Mouse (Mus musculus) adrenal gland, adult 2 months (tissue): Measurements from ENCODE around the gene Manea. TPM values are rescaled to one million over a fixed set of nuclear protein-coding genes. Genes with fewer than 3 reads are reported as not detected.
A peak's percentile ranks its signal among the peaks of the same experiment; 100 is the strongest.
"Not testable (repeated sequence)": the region's sequence is repeated elsewhere in the genome, so short reads cannot be mapped to it uniquely, and the experiment has no call there.

Experiments used
- DNase-seq: peaks from one replicate; pipeline ENCODE4 v3.0.0; 2021
- long read RNA-seq: library from polyadenylated mRNA; stranded (forward); transcript quantifications from one replicate; pipeline ENCODE4 v2.0.0, GENCODE M21; 2021
- polyA plus RNA-seq: library from polyadenylated mRNA; depleted of rRNA; stranded (reverse); fragments of >200 nt; gene quantifications from 2 replicates; pipeline ENCODE4 v1.2.3, GENCODE M21; 2012; rRNA removed
- total RNA-seq, 2 experiments: library from RNA; stranded (reverse); gene quantifications; 2 replicates each; pipeline ENCODE4 v1.2.3; 2021

The Manea gene
- total RNA-seq = 10 to 100 TPM; 16.5 to 28.0 TPM
- 35.4 and 39.8 TPM in 2 replicates for polyA plus RNA-seq
- long read RNA-seq, full-length matches to known transcripts = 4 of 8 reads
- long read RNA-seq, partial matches to known transcripts = 0 of 8 reads
- long read RNA-seq, other reads (novel, unspliced or antisense) = 4 of 8 reads

GRCm38 (mm10) chr4:26346443-26347106 is at the start of gene Manea:
Manea (minus strand) TSS chr4:26346891.
- DNase-seq = peak; percentile 98

GRCm38 (mm10) chr4:26354616-26355015 is 7.9 kb upstream of the Manea start:
- no peak for DNase-seq

- DNase-seq = no peak
Measured at GRCm38 (mm10) chr4:26353643-26354231, 7.0 kb upstream of the Manea start.

GRCm38 (mm10) chr4:26347239-26347638 is 548 bp upstream of the Manea start:
- no peak for DNase-seq

- DNase-seq = peak; percentile 15
Measured at GRCm38 (mm10) chr4:26345741-26346442, 799 bp downstream of the Manea start.

GRCm38 (mm10) chr4:26345080-26345479 is 1.6 kb downstream of the Manea start:
- DNase-seq = no peak

GRCm38 (mm10) chr4:26342346-26342745 is 4.3 kb downstream of the Manea start:
- no peak for DNase-seq

- no peak for DNase-seq
Measured at GRCm38 (mm10) chr4:26338604-26339003, 8.1 kb downstream of the Manea start.

- DNase-seq = no peak
Measured at GRCm38 (mm10) chr4:26336563-26336962, 10.1 kb downstream of the Manea start.

- DNase-seq = not testable (repeated sequence)
Measured at GRCm38 (mm10) chr4:26304731-26305130, 42.0 kb downstream of the Manea start.

- no peak for DNase-seq
Measured at GRCm38 (mm10) chr4:26277112-26277716, 69.5 kb downstream of the Manea start.

GRCm38 (mm10) chr4:26276264-26276663 is 70.4 kb downstream of the Manea start:
- no peak for DNase-seq

GRCm38 (mm10) chr4:26275769-26276168 is 70.9 kb downstream of the Manea start:
- no peak for DNase-seq
